Mouse (Mus musculus): Measurements from ENCODE around the gene Pld1. TPM values are rescaled to one million over a fixed set of nuclear protein-coding genes. Genes with fewer than 3 reads are reported as not detected.
A peak's percentile ranks its signal among the peaks of the same experiment; 100 is the strongest.

Gene Pld1
- total RNA-seq (2014; rRNA removed), result 6.7 and 13.5 TPM in 2 replicates
- 4.7 and 5.0 TPM in 2 replicates for polyA plus RNA-seq (2015; fragmentation: Nextera tagmentation; extraction: Ambion mirVana)

DNA sequence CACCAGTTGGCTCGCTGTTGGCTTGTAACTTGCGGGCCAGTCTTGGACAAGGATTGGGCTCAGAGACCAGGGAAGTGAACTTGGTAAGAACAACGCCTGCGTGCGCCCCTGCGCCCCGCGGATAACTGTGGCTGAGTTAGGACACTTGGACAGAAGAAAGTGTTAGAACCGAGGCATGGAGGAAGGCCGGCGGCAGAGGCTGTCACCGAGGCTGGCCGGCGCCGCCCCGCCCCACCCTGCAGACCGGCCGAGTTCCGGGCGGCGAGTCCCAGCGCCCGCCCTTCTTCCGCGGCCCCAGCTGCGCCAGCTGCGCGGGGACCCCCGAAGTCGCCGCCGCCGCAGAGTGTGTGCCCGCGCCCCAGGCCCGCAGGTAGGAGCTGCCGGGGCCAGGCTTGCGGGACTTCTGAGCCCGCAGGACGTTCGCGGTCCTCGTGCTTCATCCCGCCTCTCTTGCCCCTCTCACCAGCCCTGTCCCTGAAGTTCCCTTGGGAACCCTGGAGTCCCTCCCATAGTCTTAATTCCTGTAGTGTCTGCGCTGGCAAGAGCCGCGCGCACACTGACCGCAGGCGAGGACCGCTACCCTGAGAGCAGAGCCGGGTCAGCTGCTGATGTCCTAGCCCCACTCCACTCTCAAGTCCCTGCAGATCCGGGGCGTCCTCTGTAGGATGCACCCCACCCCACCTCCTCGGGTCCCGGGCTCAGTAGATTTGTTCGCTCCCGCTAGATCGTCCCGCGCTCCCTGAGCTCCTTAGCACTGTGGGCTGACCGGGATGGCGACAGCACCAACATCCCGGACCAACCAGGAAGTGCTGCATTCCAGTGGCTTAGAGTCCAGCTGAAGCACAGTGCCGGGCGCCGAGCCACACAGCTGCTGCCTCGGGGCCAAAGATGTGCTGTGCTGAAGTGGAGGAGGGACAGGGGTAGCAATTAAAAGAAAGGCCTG lies at the start of gene Pld1:
Pld1 (plus strand) TSS at position 315 of the 943 bp plus-strand sequence.
- Histone ChIP-seq H3K4me1 (ENCODE audit: insufficient read depth, low read length) (no peaks in the 10 kb centered on the region), H3K9ac (replicated peaks; ENCODE audit: low read length, poor library complexity, severe bottlenecking) (peak within 1 kb of the TSS; percentile 64), H3K9me3 (ENCODE audit: low read length) (no peaks in the 10 kb centered on the region), H3K4me3 (ENCODE audit: low read depth, low read length) (peak within 1 kb of the TSS; percentile 55), H3K4me2 (ENCODE audit: low read depth, low read length, poor library complexity, severe bottlenecking) (peak within 1 kb of the TSS; percentile 100), H3K36me3 (ENCODE audit: insufficient read depth, low read length) (no peaks in the 10 kb centered on the region), H3K27ac (ENCODE audit: low read depth, low read length) (0 out of 2 replicates have a peak within 1 kb of the TSS, but pooled peaks have one; percentile 43), H3K27me3 (ENCODE audit: insufficient read depth, low read length) (peaks cover 10% of the 10 kb centered on the region; the same call in 1 of the 2 replicates)
- DNase-seq (ENCODE audit: low spot score) (peak; percentile 38), ATAC-seq (ENCODE audit: low FRiP score) (peak; percentile 83)
- no peak for TF ChIP-seq CTCF (IDR thresholded peaks at IDR 0.05)
- under 1% methylated on average over 61 of the region's 68 CpGs for whole genome bisulfite sequencing

GRCm38 (mm10) chr3:27896318-27896892 lies 42.1 kb upstream of the Pld1 start, which contains the start of gene Tmem212:
TSS of gene Tmem212 (minus strand) at chr3:27896368.
- Histone ChIP-seq H3K36me3 (ENCODE audit: insufficient read depth, low read length) (no peaks in the 10 kb centered on the region), H3K27me3 (ENCODE audit: insufficient read depth, low read length) (no peaks in the 10 kb centered on the region), H3K27ac (ENCODE audit: low read depth, low read length) (no peak within 1 kb of the TSS), H3K4me3 (ENCODE audit: low read depth, low read length) (no peak within 1 kb of the TSS), H3K9me3 (ENCODE audit: low read length) (no peaks in the 10 kb centered on the region), H3K4me1 (ENCODE audit: insufficient read depth, low read length) (0 out of 2 replicates have a peak, but pooled peaks cover 3% of the 10 kb centered on the region), H3K4me2 (ENCODE audit: low read depth, low read length, poor library complexity, severe bottlenecking) (no peak within 1 kb of the TSS), H3K9ac (replicated peaks; ENCODE audit: low read length, poor library complexity, severe bottlenecking) (no peak within 1 kb of the TSS)
- TF ChIP-seq CTCF (IDR thresholded peaks at IDR 0.05), result no peak
- 78% methylated on average over 8 of the region's 8 CpGs for WGBS
- no peak for ATAC-seq (ENCODE audit: low FRiP score)
- no peak for DNase-seq (ENCODE audit: low spot score)

GRCm38 (mm10) chr3:27898178-27898577 lies 40.3 kb upstream of the Pld1 start:
- no peak overlapping the region for H3K4me3 ChIP-seq (ENCODE audit: low read depth, low read length)

GRCm38 (mm10) chr3:27899012-27899726 lies 39.3 kb upstream of the Pld1 start:
- H3K4me1 ChIP-seq (ENCODE audit: insufficient read depth, low read length), result 0 out of 2 replicates have a peak, but pooled peaks cover 3% of the 10 kb centered on the region
- peak; percentile 42 for DNase-seq (ENCODE audit: low spot score)
- WGBS, result 78% methylated on average over 13 of the region's 13 CpGs
- no peaks in the 10 kb centered on the region for H3K9me3 ChIP-seq (ENCODE audit: low read length)
- no peak overlapping the region for H3K9ac ChIP-seq (replicated peaks; ENCODE audit: low read length, poor library complexity, severe bottlenecking)
- no peak overlapping the region for H3K27ac ChIP-seq (ENCODE audit: low read depth, low read length)
- H3K27me3 ChIP-seq (ENCODE audit: insufficient read depth, low read length), result no peaks in the 10 kb centered on the region
- TF ChIP-seq CTCF (IDR thresholded peaks at IDR 0.05), result no peak
- ATAC-seq (ENCODE audit: low FRiP score), result no peak
- H3K36me3 ChIP-seq (ENCODE audit: insufficient read depth, low read length), result no peaks in the 10 kb centered on the region
- H3K4me3 ChIP-seq (ENCODE audit: low read depth, low read length), result no peak overlapping the region
- H3K4me2 ChIP-seq (ENCODE audit: low read depth, low read length, poor library complexity, severe bottlenecking), result no peak overlapping the region

More at GRCm38 (mm10) chr3:27898178-27898577, 40.3 kb upstream of the Pld1 start:
- Histone ChIP-seq H3K9ac (replicated peaks; ENCODE audit: low read length, poor library complexity, severe bottlenecking) (no peak overlapping the region), H3K27me3 (ENCODE audit: insufficient read depth, low read length) (no peaks in the 10 kb centered on the region), H3K4me1 (ENCODE audit: insufficient read depth, low read length) (0 out of 2 replicates have a peak, but pooled peaks cover 3% of the 10 kb centered on the region), H3K4me2 (ENCODE audit: low read depth, low read length, poor library complexity, severe bottlenecking) (no peak overlapping the region), H3K36me3 (ENCODE audit: insufficient read depth, low read length) (no peaks in the 10 kb centered on the region), H3K27ac (ENCODE audit: low read depth, low read length) (no peak overlapping the region), H3K9me3 (ENCODE audit: low read length) (no peaks in the 10 kb centered on the region)
- 79% methylated on average over 10 of the region's 10 CpGs for WGBS
- ATAC-seq (ENCODE audit: low FRiP score), result no peak
- no peak for TF ChIP-seq CTCF (IDR thresholded peaks at IDR 0.05)
- DNase-seq (ENCODE audit: low spot score), result no peak

GRCm38 (mm10) chr3:27901846-27902245 lies 36.6 kb upstream of the Pld1 start:
- Histone ChIP-seq H3K27ac (ENCODE audit: low read depth, low read length) (no peak overlapping the region), H3K4me3 (ENCODE audit: low read depth, low read length) (no peak overlapping the region), H3K9me3 (ENCODE audit: low read length) (no peaks in the 10 kb centered on the region), H3K36me3 (ENCODE audit: insufficient read depth, low read length) (no peaks in the 10 kb centered on the region), H3K4me2 (ENCODE audit: low read depth, low read length, poor library complexity, severe bottlenecking) (no peak overlapping the region), H3K4me1 (ENCODE audit: insufficient read depth, low read length) (no peaks in the 10 kb centered on the region), H3K9ac (replicated peaks; ENCODE audit: low read length, poor library complexity, severe bottlenecking) (no peak overlapping the region), H3K27me3 (ENCODE audit: insufficient read depth, low read length) (no peaks in the 10 kb centered on the region)
- peak; percentile 27; the same call in 1 of the 2 replicates for TF ChIP-seq CTCF (IDR thresholded peaks at IDR 0.05)
- ATAC-seq (ENCODE audit: low FRiP score) (no peak), DNase-seq (ENCODE audit: low spot score) (no peak)
- WGBS, result 92% methylated on average over 6 of the region's 6 CpGs

Measured in midbrain, postnatal 0 days (tissue).